Mouse (Mus musculus) liver, embryonic 11.5 days (tissue): ENCODE data around the gene Tmem265. TPM values are rescaled to one million over a fixed set of nuclear protein-coding genes. Genes with fewer than 3 reads are reported as not detected.
A peak's percentile ranks its signal among the peaks of the same experiment; 100 is the strongest.

Experiments used
- ATAC-seq: fragments of 200-750 bp; cut with Nextera tagmentation; replicated peaks from 2 replicates; pipeline ENCODE4 v1.8.0; 2017; ENCODE audit warnings: moderate number of reproducible peaks, mild to moderate bottlenecking, moderate TSS enrichment, moderate library complexity; ENCODE audit not compliant: low FRiP score
- DNase-seq: peaks from one replicate; pipeline ENCODE4 v3.0.0-alpha.2; 2017; ENCODE audit warnings: low spot score
- H3K27ac ChIP-seq: fragments of 300-500 bp; sonication (generic); 2 replicates; pipeline ENCODE4 v1.5.1; 2014; ENCODE audit warnings: mild to moderate bottlenecking, low read depth, low read length, control low read depth
- H3K27me3 ChIP-seq: fragments of 300-500 bp; sonication (generic); replicated peaks from 2 replicates; pipeline ENCODE4 v1.6.1; 2014; ENCODE audit warnings: low read length, mixed read lengths; ENCODE audit not compliant: control insufficient read depth, insufficient read depth
- H3K36me3 ChIP-seq: fragments of 300-500 bp; sonication (generic); 2 replicates; pipeline ENCODE4 v1.6.1; 2014; ENCODE audit warnings: mild to moderate bottlenecking, low read length, moderate library complexity, mixed read lengths; ENCODE audit not compliant: control insufficient read depth, insufficient read depth
- H3K4me1 ChIP-seq: fragments of 300-500 bp; sonication (generic); replicated peaks from 2 replicates; pipeline ENCODE4 v1.6.1; 2014; ENCODE audit warnings: low read length, mixed read lengths; ENCODE audit not compliant: control insufficient read depth, insufficient read depth
- H3K4me2 ChIP-seq: fragments of 300-500 bp; sonication (generic); 2 replicates; pipeline ENCODE4 v1.6.1; 2014; ENCODE audit warnings: mild to moderate bottlenecking, control low read depth, moderate library complexity
- H3K4me3 ChIP-seq: fragments of 300-500 bp; sonication (generic); 2 replicates; pipeline ENCODE4 v1.5.1; 2014; ENCODE audit warnings: low read depth, low read length, control low read depth
- H3K9ac ChIP-seq: fragments of 300-500 bp; sonication (generic); 2 replicates; pipeline ENCODE4 v1.6.1; 2014; ENCODE audit warnings: low read depth, low read length, control low read depth
- H3K9me3 ChIP-seq: fragments of 300-500 bp; sonication (generic); 2 replicates; pipeline ENCODE4 v1.6.1; 2016; ENCODE audit warnings: low read length, inconsistent platforms, mixed read lengths; ENCODE audit not compliant: control insufficient read depth
- WGBS: fragments of 180-500 bp; shearing (Covaris S2); extraction: QIAGEN DNeasy Blood & Tissue Kit; methylation state at CpG from one replicate; pipeline ENCODE4 v1.1.7; 2014; 5-methylcytosine and 5-hydroxymethylcytosine counted together
- polyA plus RNA-seq: library from polyadenylated mRNA; unstranded; fragments of >200 nt; fragmentation: Nextera tagmentation; extraction: Ambion mirVana; gene quantifications from 2 replicates; pipeline ENCODE4 v1.2.1, GENCODE M21; 2014

Tmem265 gene
- polyA plus RNA-seq, 1 experiment from 2014 or later, result 6.9 TPM

DNA sequence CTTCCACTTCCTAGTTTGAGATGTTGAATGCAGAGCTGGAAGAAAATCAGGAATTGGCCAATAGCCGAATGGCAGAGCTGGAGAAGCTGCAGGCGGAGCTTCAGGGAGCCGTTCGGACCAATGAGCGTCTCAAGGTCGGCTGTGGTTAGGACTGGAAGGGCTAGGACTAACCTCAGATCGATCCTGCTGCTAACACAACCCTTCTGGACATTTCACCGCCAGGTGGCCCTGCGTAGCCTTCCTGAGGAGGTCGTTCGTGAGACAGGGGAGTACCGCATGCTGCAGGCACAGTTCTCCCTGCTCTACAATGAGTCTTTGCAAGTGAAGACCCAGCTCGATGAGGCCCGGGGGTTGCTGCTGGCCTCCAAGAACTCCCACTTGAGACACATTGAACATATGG, 31.4 kb downstream of the Tmem265 start:
- Histone ChIP-seq H3K4me1 (peaks cover 10% of the 10 kb centered on the region), H3K27ac (no peak overlapping the region), H3K9me3 (no peaks in the 10 kb centered on the region), H3K27me3 (no peaks in the 10 kb centered on the region), H3K4me2 (no peak overlapping the region), H3K36me3 (peaks cover 71% of the 10 kb centered on the region), H3K9ac (no peak overlapping the region), H3K4me3 (no peak overlapping the region)
- ATAC-seq (no peak), DNase-seq (no peak)
- WGBS, result 92% methylated on average over 14 of the region's 14 CpGs

DNA sequence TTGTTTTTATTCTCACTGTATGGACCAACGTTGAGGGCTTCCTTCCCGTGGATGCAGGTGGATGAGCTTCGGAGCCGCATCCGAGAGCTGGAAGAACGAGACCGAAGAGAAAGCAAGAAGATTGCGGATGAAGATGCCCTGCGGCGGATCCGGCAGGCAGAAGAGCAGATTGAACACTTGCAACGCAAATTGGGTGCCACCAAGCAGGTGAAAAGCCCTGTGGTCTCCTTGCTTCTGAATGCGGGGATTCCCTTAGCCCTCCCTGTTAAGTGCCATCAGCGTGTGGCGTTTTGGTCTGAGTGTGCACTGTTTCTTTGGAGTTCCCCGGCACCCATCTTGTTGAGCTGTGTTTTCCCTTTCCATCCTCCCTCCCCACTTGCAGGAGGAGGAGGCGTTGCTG, 35.6 kb downstream of the Tmem265 start:
- Histone ChIP-seq H3K27ac (no peak overlapping the region), H3K4me2 (no peak overlapping the region), H3K9ac (no peak overlapping the region), H3K4me3 (no peak overlapping the region), H3K27me3 (no peaks in the 10 kb centered on the region), H3K9me3 (no peaks in the 10 kb centered on the region), H3K36me3 (peaks cover 84% of the 10 kb centered on the region), H3K4me1 (no peaks in the 10 kb centered on the region)
- 96% methylated on average over 17 of the region's 17 CpGs for WGBS
- ATAC-seq, result no peak
- no peak for DNase-seq

DNA sequence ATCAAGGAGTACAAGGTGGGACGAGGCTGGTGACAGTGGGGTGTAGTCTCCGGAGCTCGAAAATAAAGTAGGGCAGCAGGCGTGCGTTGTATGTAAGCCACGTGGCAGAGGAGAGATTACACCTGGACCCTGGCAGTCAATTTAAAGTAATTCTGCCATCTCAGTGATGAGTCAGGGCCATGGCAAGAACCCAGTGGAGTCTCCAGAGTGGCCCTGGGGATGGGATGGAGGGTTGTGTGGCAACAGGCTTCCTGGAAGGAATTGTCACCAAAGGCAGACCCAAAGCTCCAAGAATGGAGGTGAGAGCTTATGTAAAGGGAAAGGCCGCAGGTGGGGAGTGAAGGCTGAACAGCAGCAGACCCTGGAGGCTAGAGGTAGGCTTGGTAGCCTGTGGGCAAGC, 39.4 kb downstream of the Tmem265 start:
- H3K4me1 ChIP-seq, result no peaks in the 10 kb centered on the region
- H3K36me3 ChIP-seq, result peaks cover 66% of the 10 kb centered on the region
- no peak for DNase-seq
- 97% methylated on average over 7 of the region's 7 CpGs for WGBS
- H3K27ac ChIP-seq, result no peak overlapping the region
- H3K4me2 ChIP-seq, result no peak overlapping the region
- no peak for ATAC-seq
- no peak overlapping the region for H3K9ac ChIP-seq
- no peaks in the 10 kb centered on the region for H3K27me3 ChIP-seq
- no peak overlapping the region for H3K4me3 ChIP-seq
- no peaks in the 10 kb centered on the region for H3K9me3 ChIP-seq

DNA sequence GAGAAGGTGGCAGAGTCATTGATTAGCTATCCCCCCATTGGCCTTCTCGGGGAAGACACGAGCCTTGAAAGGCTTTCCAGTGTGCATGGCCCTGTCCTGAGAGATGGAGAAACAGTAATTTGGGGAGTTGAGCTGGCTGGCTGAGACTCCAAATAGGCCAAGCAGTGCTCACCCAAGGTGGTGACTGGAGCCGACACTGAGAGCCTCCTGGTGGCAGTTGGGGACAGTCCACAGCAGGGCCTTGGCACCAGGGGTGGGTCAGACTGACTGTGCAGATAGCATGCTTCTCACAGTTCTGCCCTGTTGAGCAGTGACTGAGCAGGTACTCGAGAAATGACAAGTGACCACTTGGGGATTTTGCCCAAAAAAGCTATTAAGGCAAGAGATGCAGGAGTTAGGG, 40.5 kb downstream of the Tmem265 start:
- ATAC-seq, result no peak
- 89% methylated on average over 4 of the region's 4 CpGs for WGBS
- no peak for DNase-seq
- Histone ChIP-seq H3K27me3 (no peaks in the 10 kb centered on the region), H3K9me3 (no peaks in the 10 kb centered on the region), H3K9ac (0 out of 2 replicates have a peak overlapping the region, but pooled peaks have one; percentile 7), H3K4me1 (no peaks in the 10 kb centered on the region), H3K4me2 (no peak overlapping the region), H3K27ac (no peak overlapping the region), H3K4me3 (no peak overlapping the region), H3K36me3 (peaks cover 55% of the 10 kb centered on the region)

DNA sequence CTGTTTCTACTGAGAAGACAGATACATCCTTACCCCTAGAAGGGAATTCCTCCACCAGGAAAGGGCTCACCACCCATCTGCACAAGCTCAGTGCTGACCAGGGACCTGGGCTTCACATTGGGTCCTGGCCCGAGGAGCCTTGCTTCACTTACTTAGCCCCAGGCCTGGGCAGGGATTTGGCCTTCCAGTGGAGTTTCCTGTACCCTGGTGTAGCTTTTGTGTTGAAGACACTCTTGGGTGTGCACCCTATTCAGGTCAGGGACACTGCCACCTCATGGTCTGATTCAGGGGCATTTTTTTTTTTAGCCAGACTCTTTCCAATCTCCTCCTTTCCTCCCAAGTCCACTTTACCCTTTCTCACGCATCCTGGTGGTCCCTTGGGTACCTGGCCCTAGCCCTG, 41.7 kb downstream of the Tmem265 start:
- WGBS, result 80% methylated on average over 2 of the region's 2 CpGs
- DNase-seq (no peak), ATAC-seq (no peak)
- Histone ChIP-seq H3K9me3 (no peaks in the 10 kb centered on the region), H3K9ac (no peak overlapping the region), H3K4me1 (no peaks in the 10 kb centered on the region), H3K27me3 (no peaks in the 10 kb centered on the region), H3K27ac (0 out of 2 replicates have a peak overlapping the region, but pooled peaks have one; percentile 22), H3K4me3 (no peak overlapping the region), H3K36me3 (peaks cover 44% of the 10 kb centered on the region), H3K4me2 (no peak overlapping the region)

- no peak overlapping the region; the same call in 1 of the 2 replicates for H3K27ac ChIP-seq
- no peaks in the 10 kb centered on the region for H3K27me3 ChIP-seq
- no peak overlapping the region for H3K9ac ChIP-seq
- H3K4me2 ChIP-seq, result no peak overlapping the region
- H3K9me3 ChIP-seq, result no peaks in the 10 kb centered on the region
- DNase-seq (no peak), ATAC-seq (no peak)
- 85% methylated on average over 10 of the region's 10 CpGs for WGBS
- H3K36me3 ChIP-seq, result peaks cover 38% of the 10 kb centered on the region
- H3K4me1 ChIP-seq, result no peaks in the 10 kb centered on the region
- no peak overlapping the region for H3K4me3 ChIP-seq
Measured at GRCm38 (mm10) chr7:127604256-127604655, 43.1 kb downstream of the Tmem265 start.

DNA sequence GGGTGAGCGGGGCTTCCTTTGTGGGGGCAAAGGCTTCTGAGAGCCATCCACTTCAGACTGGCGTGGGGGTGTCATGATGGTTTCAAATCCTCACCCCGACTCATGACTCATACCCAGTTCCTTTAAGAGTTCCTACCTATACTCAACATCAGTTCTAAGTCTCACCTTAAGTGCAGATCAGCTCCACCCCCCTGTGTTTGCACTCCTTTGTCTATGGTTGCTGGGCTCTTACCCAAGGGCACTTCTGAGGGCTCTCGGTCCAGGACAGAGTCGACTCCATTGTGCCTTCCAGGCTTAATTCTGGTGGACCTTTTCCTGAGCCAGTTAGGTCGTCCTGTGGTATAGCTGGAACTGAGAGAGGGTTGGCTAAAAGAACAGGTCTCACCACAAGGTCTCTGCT, 46.0 kb downstream of the Tmem265 start:
- peaks cover 44% of the 10 kb centered on the region for H3K36me3 ChIP-seq
- no peaks in the 10 kb centered on the region for H3K27me3 ChIP-seq
- H3K4me3 ChIP-seq, result no peak overlapping the region
- no peaks in the 10 kb centered on the region; the same call in 1 of the 2 replicates for H3K9me3 ChIP-seq
- no peak overlapping the region for H3K27ac ChIP-seq
- no peak overlapping the region for H3K4me2 ChIP-seq
- ATAC-seq (no peak), DNase-seq (no peak)
- no peak overlapping the region for H3K9ac ChIP-seq
- 85% methylated on average over 6 of the region's 6 CpGs for WGBS
- no peaks in the 10 kb centered on the region for H3K4me1 ChIP-seq

GRCm38 (mm10) chr7:127611011-127611410, 49.8 kb downstream of the Tmem265 start:
- 95% methylated on average over 29 of the region's 29 CpGs for WGBS

GRCm38 (mm10) chr7:127611561-127611960, 50.4 kb downstream of the Tmem265 start:
- no peak overlapping the region for H3K9ac ChIP-seq
- DNase-seq (no peak), ATAC-seq (no peak)
- H3K4me1 ChIP-seq, result peaks cover 9% of the 10 kb centered on the region; the same call in 1 of the 2 replicates
- H3K27ac ChIP-seq, result no peak overlapping the region
- H3K4me3 ChIP-seq, result no peak overlapping the region
- H3K9me3 ChIP-seq, result no peaks in the 10 kb centered on the region; the same call in 1 of the 2 replicates
- H3K36me3 ChIP-seq, result peaks cover 35% of the 10 kb centered on the region
- no peak overlapping the region for H3K4me2 ChIP-seq
- 96% methylated on average over 26 of the region's 26 CpGs for WGBS
- H3K27me3 ChIP-seq, result no peaks in the 10 kb centered on the region

More at GRCm38 (mm10) chr7:127611011-127611410, 49.8 kb downstream of the Tmem265 start:
- Histone ChIP-seq H3K4me2 (no peak overlapping the region), H3K36me3 (peaks cover 35% of the 10 kb centered on the region), H3K9me3 (no peaks in the 10 kb centered on the region; the same call in 1 of the 2 replicates), H3K9ac (no peak overlapping the region), H3K27me3 (no peaks in the 10 kb centered on the region), H3K27ac (no peak overlapping the region), H3K4me1 (peaks cover 9% of the 10 kb centered on the region; the same call in 1 of the 2 replicates), H3K4me3 (no peak overlapping the region)
- ATAC-seq (no peak), DNase-seq (no peak)
